25 mouse cellular contexts compared by ENCODE assay signal in the genomic region with DNA sequence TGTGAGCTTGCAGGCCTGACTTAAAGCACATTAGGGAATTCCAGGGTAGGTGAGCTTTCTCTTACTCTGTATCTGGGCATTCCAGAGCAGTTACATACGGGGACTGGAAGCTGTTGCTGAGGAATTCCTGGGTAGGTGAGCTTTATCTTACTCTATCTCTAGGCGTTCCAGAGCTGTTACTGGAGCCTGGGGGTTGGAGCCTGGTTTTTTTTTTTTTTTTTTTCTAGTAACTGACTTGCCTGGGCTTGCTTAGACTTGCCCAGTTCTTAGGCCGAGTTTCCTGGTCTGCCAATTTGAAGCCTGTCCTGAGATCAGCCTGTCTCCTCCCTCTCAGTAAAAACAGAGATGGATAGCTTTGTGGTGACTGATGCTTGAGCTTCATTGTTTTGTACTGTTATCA. TPM values are rescaled to one million over a fixed set of nuclear protein-coding genes. Genes with fewer than 3 reads are reported as not detected.
DNase-seq lines count a peak whose midpoint lies in the region; ATAC-seq and TF ChIP-seq lines count a peak whose summit lies in the region.
"Had no signal": no experiment of that assay in that cellular context is flagged by ENCODE, and none has a peak within 500 bp of the region (broad histone marks: within the 10 kb centered on the region; RNA-seq: fewer than 3 reads in every experiment).

No protein-coding gene starts in this region.

- no peaks in the 10 kb centered on the region for H3K27me3 ChIP-seq in cerebellum, adult 2 months (ENCODE audit: control insufficient read depth, insufficient read depth, low read length)
- H3K27me3 ChIP-seq: embryonic facial prominence, embryonic 15.5 days; hindbrain, embryonic 15.5 days; kidney, embryonic 15.5 days; stomach, embryonic 15.5 days had no signal

- no peak for ATAC-seq in cerebellum, adult (ENCODE audit: insufficient number of reproducible peaks, low FRiP score, low TSS enrichment)
- ATAC-seq: intestine, postnatal 0 days; liver, postnatal 0 days; midbrain, embryonic 16.5 days had no signal

- H3K4me3 ChIP-seq in cerebellum, adult 2 months (replicated peaks; ENCODE audit: insufficient read depth, low read depth, low read length): no peak overlapping the region
- H3K4me3 ChIP-seq in bone marrow macrophage, adult 2 months (ENCODE audit: insufficient read depth, low read length): no peak overlapping the region
- H3K4me3 ChIP-seq: embryonic facial prominence, embryonic 15.5 days; forebrain, embryonic 10.5 days; heart, adult 2 months; hindbrain, embryonic 15.5 days; kidney, embryonic 15.5 days; left cerebral cortex, adult 2 months; limb, embryonic 10.5 days; stomach, embryonic 15.5 days had no signal

- TF ChIP-seq POLR2A in cerebellum, adult 2 months (IDR thresholded peaks at IDR 0.05; ENCODE audit: borderline replicate concordance, insufficient read depth, low read length): no peak
- no peak for TF ChIP-seq POLR2A in bone marrow macrophage, adult 2 months (IDR thresholded peaks at IDR 0.05; ENCODE audit: borderline replicate concordance, low read depth, low read length)

- no peak for TF ChIP-seq CTCF in cerebellum, adult 2 months (IDR thresholded peaks at IDR 0.05; ENCODE audit: borderline replicate concordance, insufficient read depth, low read depth, low read length)
- no peak for TF ChIP-seq CTCF in bone marrow macrophage, adult 2 months (IDR thresholded peaks at IDR 0.05; ENCODE audit: low read depth, low read length)

- 49% methylated on average over 3 of the region's 3 CpGs for WGBS in cerebellum, adult 2 months

- H3K4me1 ChIP-seq in cerebellum, adult 2 months (ENCODE audit: control insufficient read depth, insufficient read depth, low read length): peaks cover 42% of the 10 kb centered on the region
- peaks cover 16% of the 10 kb centered on the region for H3K4me1 ChIP-seq in bone marrow macrophage, adult 2 months (ENCODE audit: control insufficient read depth, insufficient read depth, low read length)
- H3K4me1 ChIP-seq: embryonic facial prominence, embryonic 15.5 days; forebrain, embryonic 10.5 days; kidney, embryonic 15.5 days; limb, embryonic 10.5 days; stomach, embryonic 15.5 days had no signal

- no peak for DNase-seq in cerebellum, adult 2 months
- peak; percentile 26 for DNase-seq in urinary bladder, postnatal 14 days (ENCODE audit: low spot score)
- DNase-seq in urinary bladder, adult 18-20 months (ENCODE audit: low spot score in 2 of 2): no peak
- no peak for DNase-seq in cerebellum, postnatal 4 days (ENCODE audit: low spot score in 2 of 2)
- no peak for DNase-seq in right cerebral cortex, adult 18-20 months
- DNase-seq in ovary, postnatal 14 days (ENCODE audit: low spot score): no peak
- DNase-seq: cerebellum, adult 9-10 months; heart, adult 2 months; heart, postnatal 4 days; kidney, postnatal 4 days; layer of hippocampus, adult 9-11 months; liver, postnatal 0 days; lung, postnatal 10 days; thymus, adult 2 months had no signal

- peak overlapping the region; percentile 25; the same call in 1 of the 2 replicates for H3K27ac ChIP-seq in cerebellum, adult 2 months (ENCODE audit: insufficient read depth, low read length)
- peak overlapping the region; percentile 60 for H3K27ac ChIP-seq in bone marrow macrophage, adult 2 months (ENCODE audit: insufficient read depth, low read depth, low read length)
- H3K27ac ChIP-seq: embryonic facial prominence, embryonic 15.5 days; forebrain, embryonic 10.5 days; heart, adult 2 months; hindbrain, embryonic 15.5 days; kidney, embryonic 15.5 days; left cerebral cortex, adult 2 months; limb, embryonic 10.5 days; stomach, embryonic 15.5 days had no signal

RNA-seq across cellular contexts. Expression of a gene that starts 21.8 kb away (rescaled TPM):
- polyA plus RNA-seq in cerebellum, adult 2 months (2012; rRNA removed): 144 and 151 TPM in 2 replicates
- 40.6 and 42.9 TPM in 2 replicates for polyA plus RNA-seq in bone marrow macrophage, adult 2 months (2012; ENCODE audit: insufficient read depth, insufficient read length, missing spikeins)

RNA-seq across cellular contexts. Expression of a gene that starts 48.5 kb away (rescaled TPM):
- 67.4 and 72.4 TPM in 2 replicates for polyA plus RNA-seq in cerebellum, adult 2 months (2012; rRNA removed)
- 48.5 and 56.7 TPM in 2 replicates for polyA plus RNA-seq in bone marrow macrophage, adult 2 months (2012; ENCODE audit: insufficient read depth, insufficient read length, missing spikeins)

RNA-seq across cellular contexts. Expression of a gene that starts 48.5 kb away (rescaled TPM):
- 20.7 and 21.8 TPM in 2 replicates for polyA plus RNA-seq in cerebellum, adult 2 months (2012; rRNA removed)
- polyA plus RNA-seq in bone marrow macrophage, adult 2 months (2012; ENCODE audit: insufficient read depth, insufficient read length, missing spikeins): 6.7 and 10.3 TPM in 2 replicates
